Mouse (Mus musculus) spleen, adult 18-20 months (tissue): Measurements from ENCODE around the gene Plcd1.

Experiments
- DNase-seq, 2 experiments: peaks; one replicate each; pipeline ENCODE4 v3.0.0; 2022; ENCODE audit warnings: mixed read lengths in 2 of 2

Gene Plcd1

DNA sequence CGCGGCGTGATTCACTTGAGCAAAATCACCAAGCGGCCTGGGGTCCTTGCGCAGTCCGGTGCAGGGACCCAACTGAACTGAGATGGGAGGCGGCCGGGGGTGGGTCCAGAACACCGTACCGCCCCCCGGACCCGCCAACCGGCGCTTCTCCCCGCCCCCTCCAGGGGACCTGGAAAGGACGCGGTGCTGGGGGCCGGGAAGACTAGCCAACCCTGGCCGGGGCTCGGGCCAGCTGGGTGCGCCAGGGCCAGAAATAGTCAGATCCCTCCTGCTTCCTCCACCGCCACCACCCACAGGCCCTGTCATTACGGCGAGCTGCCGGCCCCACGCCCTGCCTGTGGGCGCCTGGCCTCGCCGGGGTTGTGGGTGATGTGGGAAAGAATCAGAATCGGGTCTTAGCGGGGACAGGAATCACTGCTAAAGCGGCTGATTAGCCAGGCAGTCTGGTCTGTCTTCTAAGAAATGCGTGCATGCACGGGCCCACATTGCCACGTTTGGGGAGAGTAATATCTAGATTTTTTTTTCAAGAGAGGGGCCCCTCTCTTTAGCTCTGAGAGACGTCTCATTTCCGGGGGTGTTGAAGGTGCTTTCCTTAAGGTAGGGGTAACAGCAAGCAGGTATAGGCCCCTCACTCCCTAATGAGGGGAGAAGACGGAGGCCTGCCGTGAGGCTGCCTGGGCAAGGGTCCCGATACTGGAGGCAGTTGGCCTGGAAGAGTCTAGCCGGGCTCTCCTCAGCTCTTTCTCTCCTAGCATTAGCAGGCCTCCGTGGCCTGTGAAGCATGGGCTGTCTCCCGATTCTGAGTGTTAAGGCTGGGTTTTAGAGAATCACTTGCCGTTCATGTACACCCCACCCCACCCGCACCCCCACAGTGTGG lies at the start of gene Plcd1:
TSS of gene Plcd1 (minus strand) at position 84 of the 877 bp plus-strand sequence.
- DNase-seq, result peak; percentile 32 to 49

GRCm38 (mm10) chr9:119142066-119142465 lies 48.8 kb upstream of the Plcd1 start:
- DNase-seq, result no peak

- DNase-seq, result no peak
These were observed 45.5 kb upstream of the Plcd1 start for GRCm38 (mm10) chr9:119138836-119139235.

- no peak for DNase-seq
These were observed 37.4 kb upstream of the Plcd1 start for GRCm38 (mm10) chr9:119130692-119131091.

DNA sequence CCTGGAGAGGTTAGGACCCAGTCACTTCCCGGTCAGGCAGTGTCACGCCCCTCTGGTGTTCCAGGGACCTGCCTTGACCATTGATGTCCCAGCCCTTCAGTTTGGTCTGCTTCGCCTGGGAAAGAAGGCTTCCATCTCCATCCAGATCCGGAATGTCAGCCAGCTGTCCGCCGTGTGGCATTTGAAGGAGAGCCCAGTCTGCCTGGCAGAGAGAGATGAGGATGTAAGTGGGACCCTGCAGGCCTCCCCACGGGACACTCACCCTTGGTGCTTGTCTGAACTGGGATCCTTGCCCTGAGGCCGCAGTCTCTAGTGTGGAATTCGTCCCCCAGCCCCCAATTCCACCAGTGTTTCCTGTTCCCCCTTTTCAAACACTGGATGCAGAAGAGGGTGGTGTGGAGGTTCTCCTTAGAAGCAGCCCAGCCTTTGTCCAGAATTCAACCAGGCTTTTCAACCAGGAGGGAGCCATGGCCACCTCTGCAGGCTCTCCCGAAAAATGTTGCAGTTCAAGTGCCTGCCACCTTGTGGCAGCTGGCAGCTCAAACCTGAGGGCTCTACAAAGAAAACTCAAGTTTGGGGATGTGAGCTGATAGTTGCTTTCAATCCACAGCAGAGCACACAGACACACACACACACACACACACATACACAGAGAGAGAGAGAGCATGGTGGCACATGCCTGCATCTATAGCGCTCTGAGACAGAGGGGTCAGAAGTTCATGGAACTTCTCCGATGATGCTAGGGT lies 35.3 kb upstream of the Plcd1 start:
- DNase-seq, result no peak

DNA sequence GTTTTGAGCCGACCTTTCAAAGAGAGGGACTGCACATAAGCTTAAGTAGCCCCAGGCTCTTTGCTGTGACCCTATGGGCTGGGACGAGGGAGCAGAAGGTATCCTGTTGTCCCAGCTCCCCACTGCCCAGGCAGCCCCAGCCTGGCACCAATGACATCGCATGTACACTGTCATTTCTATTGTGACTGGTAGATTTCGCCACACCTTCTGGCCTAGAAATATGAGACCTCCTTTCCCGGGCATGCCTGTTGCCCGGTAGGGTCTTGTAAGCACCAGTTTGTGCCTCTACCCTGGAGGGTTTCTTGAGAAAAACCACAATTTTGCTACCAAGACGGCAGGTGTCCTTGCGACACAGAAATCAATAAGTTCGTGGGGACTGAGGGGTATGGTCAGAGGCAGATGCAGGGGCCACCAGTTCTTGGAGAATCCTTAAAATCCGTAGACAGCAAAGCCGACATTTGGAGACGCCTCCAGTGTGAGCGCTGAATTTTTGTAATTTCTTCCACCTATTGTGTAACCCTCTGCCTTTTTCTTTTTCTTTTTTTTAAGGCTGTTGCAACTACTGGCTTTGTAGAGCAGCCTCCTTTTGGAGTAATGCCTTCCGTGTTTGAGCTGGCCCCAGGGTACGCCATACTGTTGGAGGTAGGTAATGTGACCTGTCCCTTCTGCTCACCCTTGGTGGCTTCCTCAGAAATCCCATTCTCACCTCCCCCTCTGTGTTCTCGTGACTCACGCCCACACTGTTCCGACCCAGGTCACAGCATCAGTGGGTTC lies 29.5 kb upstream of the Plcd1 start:
- no peak for DNase-seq

GRCm38 (mm10) chr9:119120168-119120560 lies 26.9 kb upstream of the Plcd1 start:
- DNase-seq, result no peak

DNA sequence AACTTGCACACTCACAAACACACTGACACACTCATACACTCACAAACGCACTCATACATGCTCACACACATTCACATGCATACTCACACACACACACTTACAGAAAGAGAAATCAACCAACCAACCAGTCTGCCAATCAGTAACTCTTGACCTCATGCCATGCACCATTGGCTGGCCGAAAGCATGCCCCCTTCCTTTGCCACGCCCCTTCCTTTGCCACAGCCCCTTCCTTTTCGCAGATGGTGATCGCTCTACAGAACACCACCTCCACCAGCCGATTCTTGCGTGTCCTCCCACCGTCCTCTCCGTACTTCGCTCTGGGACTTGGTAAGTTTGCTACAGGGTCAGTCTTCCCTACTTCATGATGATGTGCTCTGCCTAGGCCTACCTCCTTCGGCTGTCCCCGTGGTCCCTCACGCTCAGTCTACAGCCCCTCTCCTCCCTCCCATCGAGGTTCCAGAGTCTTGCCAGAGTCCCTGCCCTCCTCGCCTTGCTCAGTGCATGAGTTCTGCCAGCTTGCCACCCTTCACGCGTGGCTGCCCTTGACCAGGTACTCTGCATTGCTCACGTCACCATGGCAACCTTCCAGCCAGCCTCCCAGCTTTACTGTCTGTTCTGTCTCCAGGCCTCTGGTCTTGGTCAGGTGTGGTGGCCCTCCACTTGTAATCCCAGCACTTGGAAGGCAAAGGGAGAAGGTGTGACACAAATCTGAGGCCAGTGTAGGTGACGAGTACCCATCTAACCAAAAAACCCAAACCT lies 26.3 kb upstream of the Plcd1 start:
- DNase-seq, result no peak

DNA sequence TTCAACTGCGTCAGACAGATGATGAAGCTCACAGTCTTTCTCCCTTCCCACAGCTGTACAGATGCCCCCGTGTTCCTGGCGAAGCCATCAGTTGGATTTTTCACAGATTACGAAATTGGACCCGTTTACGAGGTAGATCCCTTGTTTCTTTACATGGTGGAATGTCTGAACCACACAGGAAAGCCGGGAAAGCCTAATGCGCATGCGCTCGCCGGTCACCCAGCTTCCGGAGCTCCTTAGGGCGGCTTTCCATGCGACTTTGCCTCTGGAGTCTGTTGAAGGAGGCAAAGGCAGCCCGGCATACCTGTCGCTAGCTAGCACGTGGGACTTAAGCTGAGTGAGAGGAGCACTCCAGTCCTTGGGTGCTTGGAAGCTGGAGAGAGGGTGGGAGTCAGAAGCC lies 21.6 kb upstream of the Plcd1 start:
- no peak for DNase-seq

- DNase-seq, result no peak
These were observed 17.3 kb upstream of the Plcd1 start for GRCm38 (mm10) chr9:119110640-119111039.

DNA sequence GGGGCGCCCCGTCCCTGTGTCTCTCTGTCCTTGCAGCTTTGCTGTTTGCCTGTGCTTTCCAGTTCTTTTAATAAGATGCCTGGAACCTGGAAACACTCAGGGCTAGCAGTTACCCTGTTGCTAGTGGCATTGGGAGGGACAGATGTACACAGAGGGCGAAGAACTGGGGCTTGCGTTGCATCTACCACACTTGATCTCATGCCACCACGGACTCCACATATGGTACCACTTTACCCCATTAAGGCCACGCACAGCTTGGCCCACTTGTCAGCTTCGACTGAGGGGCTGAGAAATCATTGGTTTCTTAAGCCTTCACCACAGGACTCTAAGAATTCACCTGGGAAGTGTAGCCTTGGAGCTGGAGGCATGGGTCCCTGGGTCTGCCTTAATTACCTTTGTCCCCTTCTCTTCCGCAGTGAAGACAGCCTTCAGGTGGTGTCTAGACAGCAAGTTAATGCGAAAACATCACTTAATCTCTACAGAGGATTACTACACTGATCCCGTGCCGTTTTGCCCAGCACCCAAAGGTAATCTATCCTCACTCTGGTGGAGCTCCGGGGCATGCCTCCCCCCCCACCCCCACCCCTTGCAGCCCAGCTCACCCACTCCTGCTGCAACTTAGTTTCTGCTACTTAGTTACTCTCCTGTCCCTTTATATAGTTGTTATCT lies 16.5 kb upstream of the Plcd1 start:
- no peak for DNase-seq

DNA sequence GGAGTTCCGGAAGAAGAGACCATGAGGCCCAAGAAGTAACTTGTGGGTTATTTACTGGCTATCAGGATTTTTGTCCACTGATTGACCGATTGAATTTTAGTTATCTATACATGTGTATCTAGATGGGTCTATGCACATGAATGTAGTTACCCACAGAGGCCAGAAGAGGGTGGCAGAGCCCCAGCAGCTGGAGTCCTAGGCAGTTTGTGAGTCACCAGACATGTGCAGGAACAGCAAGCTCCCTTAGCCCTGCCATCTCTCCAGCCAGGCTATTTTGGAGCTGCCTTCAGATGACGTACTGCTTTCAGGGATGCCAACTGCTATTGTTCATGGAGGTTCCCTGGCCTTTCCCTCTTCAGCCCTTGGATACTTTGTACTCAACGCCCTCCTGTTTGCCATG lies 14.3 kb upstream of the Plcd1 start:
- DNase-seq, result no peak

DNA sequence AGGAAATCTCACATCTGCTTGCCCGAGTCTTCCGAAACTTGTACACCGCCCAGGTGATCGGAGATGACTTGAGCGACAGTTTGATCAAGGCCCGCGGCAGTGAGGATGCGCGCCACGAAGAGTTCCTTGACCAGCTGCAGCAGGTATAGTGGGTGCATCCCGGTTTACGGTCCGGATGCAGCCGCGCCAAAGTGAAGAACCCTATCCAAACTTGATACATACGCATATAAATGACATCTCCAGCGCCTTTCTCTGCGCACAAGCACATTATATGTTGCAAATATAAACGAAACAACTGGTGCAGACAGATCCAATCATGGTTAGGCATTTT lies 9.4 kb upstream of the Plcd1 start:
- peak in 1 of 2 experiments; percentile 17 for DNase-seq

GRCm38 (mm10) chr9:119101992-119102782 lies 8.9 kb upstream of the Plcd1 start, which contains the start of gene Dlec1:
Gene Dlec1 (plus strand): TSS chr9:119102478.
- DNase-seq, result peak; percentile 50 to 57

GRCm38 (mm10) chr9:119100177-119100898 lies 7.0 kb upstream of the Plcd1 start:
- peak in 1 of 2 experiments; percentile 9 for DNase-seq

DNA sequence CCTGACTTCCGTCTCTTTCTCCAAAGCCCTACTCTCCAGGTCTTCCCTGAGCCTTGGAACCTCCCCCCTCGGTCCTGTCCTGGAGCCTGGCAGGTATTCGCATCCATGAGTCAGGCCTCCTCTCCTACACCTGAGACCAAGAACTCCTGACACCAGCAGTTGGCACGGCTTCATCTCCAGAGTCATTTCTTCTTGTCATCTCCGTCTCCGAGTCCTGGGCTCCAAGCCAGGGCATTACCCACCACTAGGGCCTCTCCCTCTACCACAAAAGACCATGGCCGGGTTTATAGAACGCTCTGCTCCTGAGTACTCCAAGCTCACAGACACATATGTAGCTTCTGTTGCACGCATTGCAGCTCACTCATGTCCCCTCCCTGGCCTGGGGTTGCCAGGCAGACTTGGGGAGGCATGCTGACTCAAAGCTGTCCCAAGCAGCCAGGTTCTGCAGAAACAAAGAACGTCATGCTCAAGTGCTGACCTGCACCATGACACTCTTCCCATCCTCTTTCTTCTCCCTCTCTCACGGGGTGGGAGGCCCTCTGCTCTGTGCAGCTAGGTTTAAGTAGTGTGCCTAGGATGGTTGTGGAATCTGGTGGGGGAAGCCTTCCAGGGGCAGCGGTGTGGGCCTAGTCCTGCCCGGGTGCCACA lies 1.3 kb upstream of the Plcd1 start:
- no peak for DNase-seq

DNA sequence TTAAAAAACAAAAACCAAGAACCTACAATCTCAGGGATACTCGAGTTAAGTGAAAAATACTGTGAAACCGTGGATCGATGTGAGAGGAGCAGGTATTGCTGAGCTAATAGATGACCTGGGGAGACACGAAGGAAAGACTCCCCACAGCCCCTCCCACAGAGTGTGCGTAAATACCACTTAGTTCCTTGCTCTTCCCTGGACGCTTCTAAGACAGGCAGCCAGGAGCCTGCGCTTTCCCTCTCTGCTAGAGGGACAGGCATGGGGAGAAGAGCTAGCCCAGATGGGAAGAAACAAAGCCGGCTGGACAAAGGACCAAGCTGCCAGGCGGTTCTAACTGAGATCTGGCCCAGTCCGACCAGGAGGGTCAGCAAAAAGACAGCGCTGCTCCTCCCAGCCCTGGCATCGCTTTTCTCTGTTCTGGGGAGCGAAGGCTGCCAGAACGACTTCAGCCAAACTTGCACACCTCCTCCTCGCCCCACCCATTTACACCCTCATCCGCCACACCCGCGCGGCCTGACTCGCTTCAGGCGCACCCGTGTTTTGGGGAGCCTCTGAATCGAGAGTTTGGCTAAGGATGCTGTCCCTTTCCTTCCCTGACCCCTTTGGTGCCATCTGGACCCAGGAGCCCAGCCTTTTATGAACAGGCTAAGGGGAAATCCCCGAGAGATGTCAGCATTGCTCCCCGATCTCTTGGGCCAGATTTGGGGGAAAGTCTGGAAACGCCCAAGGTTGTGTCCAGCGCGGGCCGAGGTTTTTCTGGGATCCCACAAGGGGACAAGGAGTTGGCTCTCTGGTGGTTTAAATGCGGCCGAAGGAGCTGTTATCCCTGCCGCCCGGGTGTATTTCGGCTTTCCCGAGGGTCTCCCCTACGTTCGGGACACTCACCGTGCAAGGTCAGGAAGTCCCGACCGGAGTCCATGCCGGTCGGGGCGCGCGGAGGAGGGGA lies 556 bp downstream of the Plcd1 start:
- no peak for DNase-seq

GRCm38 (mm10) chr9:119091581-119092310 lies 1.6 kb downstream of the Plcd1 start:
- DNase-seq, result no peak
